Mouse (Mus musculus): ENCODE data around the gene Plod2. TPM values are rescaled to one million over a fixed set of nuclear protein-coding genes. Genes with fewer than 3 reads are reported as not detected.

Plod2 gene
- total RNA-seq, 4 experiments from 2014 or later, result 7.6 to 10.2 (median 8.5) TPM

GRCm38 (mm10) chr9:92555006-92555958 is 13.3 kb downstream of the Plod2 start:
- no peak for DNase-seq (ENCODE audit: low spot score in 2 of 2)

- no peak for DNase-seq (ENCODE audit: low spot score in 2 of 2)
Measured at GRCm38 (mm10) chr9:92559750-92560149, 17.7 kb downstream of the Plod2 start.

- DNase-seq (ENCODE audit: low spot score in 2 of 2), result no peak
Measured at GRCm38 (mm10) chr9:92560840-92561547, 19.0 kb downstream of the Plod2 start.

- DNase-seq (ENCODE audit: low spot score in 2 of 2), result no peak
Measured at GRCm38 (mm10) chr9:92562416-92562815, 20.4 kb downstream of the Plod2 start.

GRCm38 (mm10) chr9:92563306-92563705 is 21.3 kb downstream of the Plod2 start:
- DNase-seq (ENCODE audit: low spot score in 2 of 2), result no peak

- no peak for DNase-seq (ENCODE audit: low spot score in 2 of 2)
Measured at GRCm38 (mm10) chr9:92564391-92564790, 22.4 kb downstream of the Plod2 start.

GRCm38 (mm10) chr9:92566234-92566633 is 24.2 kb downstream of the Plod2 start:
- DNase-seq (ENCODE audit: low spot score in 2 of 2), result no peak

- no peak for DNase-seq (ENCODE audit: low spot score in 2 of 2)
Measured at GRCm38 (mm10) chr9:92567474-92567873, 25.5 kb downstream of the Plod2 start.

- no peak for DNase-seq (ENCODE audit: low spot score in 2 of 2)
Measured at GRCm38 (mm10) chr9:92568798-92569197, 26.8 kb downstream of the Plod2 start.

- peak; percentile 21 for DNase-seq (ENCODE audit: low spot score in 2 of 2)
Measured at GRCm38 (mm10) chr9:92572376-92573108, 30.5 kb downstream of the Plod2 start.

GRCm38 (mm10) chr9:92583876-92584275 is 41.9 kb downstream of the Plod2 start:
- no peak for DNase-seq (ENCODE audit: low spot score in 2 of 2)

- no peak for DNase-seq (ENCODE audit: low spot score in 2 of 2)
Measured at GRCm38 (mm10) chr9:92586025-92586424, 44.0 kb downstream of the Plod2 start.

GRCm38 (mm10) chr9:92587391-92587790 is 45.4 kb downstream of the Plod2 start:
- DNase-seq (ENCODE audit: low spot score in 2 of 2), result no peak

GRCm38 (mm10) chr9:92588226-92588625 is 46.2 kb downstream of the Plod2 start:
- DNase-seq (ENCODE audit: low spot score in 2 of 2), result no peak

- no peak for DNase-seq (ENCODE audit: low spot score in 2 of 2)
Measured at GRCm38 (mm10) chr9:92589021-92589420, 47.0 kb downstream of the Plod2 start.

GRCm38 (mm10) chr9:92591482-92591881 is 49.5 kb downstream of the Plod2 start:
- no peak for DNase-seq (ENCODE audit: low spot score in 2 of 2)

GRCm38 (mm10) chr9:92592757-92593156 is 50.7 kb downstream of the Plod2 start:
- DNase-seq (ENCODE audit: low spot score in 2 of 2), result no peak

GRCm38 (mm10) chr9:92594491-92594890 is 52.5 kb downstream of the Plod2 start:
- no peak for DNase-seq (ENCODE audit: low spot score in 2 of 2)

- DNase-seq (ENCODE audit: low spot score in 2 of 2), result no peak
Measured at GRCm38 (mm10) chr9:92595296-92595695, 53.3 kb downstream of the Plod2 start.

GRCm38 (mm10) chr9:92596916-92597547 is 55.0 kb downstream of the Plod2 start:
- no peak for DNase-seq (ENCODE audit: low spot score in 2 of 2)

GRCm38 (mm10) chr9:92597776-92598175 is 55.8 kb downstream of the Plod2 start:
- DNase-seq (ENCODE audit: low spot score in 2 of 2), result peak in 1 of 2 experiments; percentile 9
